Mouse (Mus musculus) lung, adult 2 months (tissue): ENCODE measurements around the gene Map4k5.

Source experiments
- CTCF ChIP-seq: fragments of 200-500 bp; IDR thresholded peaks from 2 replicates; pipeline ENCODE4 v1.5.1; 2011; ENCODE audit warnings: mild to moderate bottlenecking, low read length, control low read depth; ENCODE audit not compliant: insufficient read depth
- POLR2A ChIP-seq: fragments of 200-500 bp; IDR thresholded peaks from 2 replicates; pipeline ENCODE4 v1.6.1; 2011; ENCODE audit warnings: low read depth, mild to moderate bottlenecking, control low read depth, low read length, borderline replicate concordance; ENCODE audit errors: extremely low read depth

DNA sequence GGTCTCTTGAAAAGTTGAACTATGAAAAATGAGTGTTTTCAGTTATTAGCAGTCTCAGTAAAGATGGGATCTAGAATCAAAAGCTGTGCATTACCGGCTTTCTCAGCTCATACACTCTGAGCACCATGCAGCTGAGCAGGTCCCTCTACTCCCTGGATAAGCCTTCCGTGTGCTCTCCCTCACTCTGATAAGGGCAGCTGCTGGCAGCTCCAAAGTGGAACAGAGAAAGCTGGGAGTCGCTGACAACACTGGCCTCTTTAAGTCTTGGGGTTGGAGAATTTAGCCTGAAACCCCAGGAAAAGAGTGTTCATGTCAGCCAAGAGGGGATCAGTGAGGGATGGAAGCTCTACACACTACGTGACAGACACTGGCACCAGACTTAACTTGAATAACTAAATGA, 34.2 kb downstream of the Map4k5 start:
- TF ChIP-seq CTCF, result no peak
- no peak for TF ChIP-seq POLR2A
